Mouse (Mus musculus): Measurements from ENCODE around the gene Tspan5. TPM values are rescaled to one million over a fixed set of nuclear protein-coding genes. Genes with fewer than 3 reads are reported as not detected.

Gene Tspan5
- total RNA-seq, 1 experiment = 12.7 TPM

DNA sequence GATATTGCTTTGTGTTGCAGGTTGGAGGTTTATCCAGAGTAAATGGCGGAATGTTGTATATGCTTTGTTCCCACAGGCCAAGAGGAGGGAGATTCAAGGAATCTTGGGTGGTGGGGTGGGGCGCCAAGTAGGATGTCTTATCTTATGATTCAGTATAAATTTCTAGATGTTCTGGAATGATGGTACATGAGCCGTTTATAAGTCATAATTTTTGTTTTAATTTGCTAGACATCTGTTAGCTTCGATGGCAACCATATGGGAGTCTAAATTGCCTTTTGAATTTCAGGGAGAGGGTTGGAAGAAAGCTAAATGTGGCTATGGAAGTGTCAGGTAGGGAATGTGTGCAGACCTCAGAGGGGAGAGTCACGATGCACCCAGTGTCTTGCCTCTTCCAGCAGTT, 5.0 kb downstream of the Tspan5 start:
- DNase-seq (ENCODE audit: low read depth, low spot score) = no peak
- H3K4me1 ChIP-seq (ENCODE audit: control insufficient read depth in 2 of 2, insufficient read depth in 2 of 2, low read length in 2 of 2, poor library complexity in 1 of 2) = peaks cover 0 to 8% of the 10 kb centered on the region in 2 experiments; a peak in 3 of 4 replicates
- H3K9ac ChIP-seq (ENCODE audit: insufficient read depth, low read depth, low read length, poor library complexity, severe bottlenecking) = no peak overlapping the region
- no peak for TF ChIP-seq HCFC1 (IDR thresholded peaks at IDR 0.05; ENCODE audit: borderline replicate concordance, insufficient read depth, low read length)
- no peak for TF ChIP-seq ZC3H11A (IDR thresholded peaks at IDR 0.05; ENCODE audit: borderline replicate concordance, low read depth, low read length)
- no peak for TF ChIP-seq MAFK (IDR thresholded peaks at IDR 0.05; ENCODE audit: insufficient read depth, low read depth, low read length)
- TF ChIP-seq CHD2 (IDR thresholded peaks at IDR 0.05; ENCODE audit: low read depth, low read length) = no peak
- no peak for TF ChIP-seq ZNF384 (IDR thresholded peaks at IDR 0.05; ENCODE audit: low read depth, low read length)
- H3K9me3 ChIP-seq (ENCODE audit: control insufficient read depth, insufficient read depth, low read depth, low read length) = no peaks in the 10 kb centered on the region
- H3K36me3 ChIP-seq (ENCODE audit: control insufficient read depth, insufficient read depth, low read length, poor library complexity, severe bottlenecking) = no peaks in the 10 kb centered on the region
- in situ Hi-C loops (cut with MboI; ENCODE audit: low sequenced_read_pairs in 2 of 2, unreplicated experiment in 2 of 2) = no loop called here
- H3K27ac ChIP-seq (ENCODE audit: insufficient read depth, low read depth, low read length, poor library complexity, severe bottlenecking) = no peak overlapping the region
- H3K4me3 ChIP-seq (ENCODE audit: insufficient read depth in 1 of 2, low read depth in 1 of 2, low read length in 2 of 2, poor library complexity in 1 of 2, severe bottlenecking in 1 of 2) = no peak overlapping the region

DNA sequence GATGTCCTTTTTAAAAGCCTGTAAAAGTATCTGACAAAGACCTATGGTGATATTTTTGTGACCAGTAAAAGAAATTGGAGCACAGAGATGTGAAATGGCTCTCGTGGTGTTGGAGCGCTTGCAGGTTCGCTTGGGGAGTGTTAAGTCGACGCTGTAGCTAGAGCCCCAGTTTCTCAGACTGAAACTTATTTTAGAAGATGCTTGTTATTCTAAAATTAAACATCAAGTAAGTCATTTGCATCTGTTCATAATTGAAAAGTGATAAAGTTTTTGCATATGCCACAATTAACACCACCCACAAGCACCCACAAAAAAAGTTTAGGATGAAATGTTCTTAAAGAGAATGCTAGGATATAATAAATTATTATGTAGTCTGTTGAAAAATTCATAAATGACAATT, 6.0 kb downstream of the Tspan5 start:
- H3K9ac ChIP-seq (ENCODE audit: insufficient read depth, low read depth, low read length, poor library complexity, severe bottlenecking) = no peak overlapping the region
- H3K27ac ChIP-seq (ENCODE audit: insufficient read depth, low read depth, low read length, poor library complexity, severe bottlenecking) = no peak overlapping the region
- H3K4me1 ChIP-seq (ENCODE audit: control insufficient read depth in 2 of 2, insufficient read depth in 2 of 2, low read length in 2 of 2, poor library complexity in 1 of 2) = peaks cover 0 to 8% of the 10 kb centered on the region in 2 experiments; a peak in 3 of 4 replicates
- no peaks in the 10 kb centered on the region for H3K9me3 ChIP-seq (ENCODE audit: control insufficient read depth, insufficient read depth, low read depth, low read length)
- DNase-seq (ENCODE audit: low read depth, low spot score) = no peak
- in situ Hi-C loops (cut with MboI; ENCODE audit: low sequenced_read_pairs in 2 of 2, unreplicated experiment in 2 of 2) = no loop called here
- no peak for TF ChIP-seq MAFK (IDR thresholded peaks at IDR 0.05; ENCODE audit: insufficient read depth, low read depth, low read length)
- no peaks in the 10 kb centered on the region for H3K36me3 ChIP-seq (ENCODE audit: control insufficient read depth, insufficient read depth, low read length, poor library complexity, severe bottlenecking)
- no peak overlapping the region for H3K4me3 ChIP-seq (ENCODE audit: insufficient read depth in 1 of 2, low read depth in 1 of 2, low read length in 2 of 2, poor library complexity in 1 of 2, severe bottlenecking in 1 of 2)

DNA sequence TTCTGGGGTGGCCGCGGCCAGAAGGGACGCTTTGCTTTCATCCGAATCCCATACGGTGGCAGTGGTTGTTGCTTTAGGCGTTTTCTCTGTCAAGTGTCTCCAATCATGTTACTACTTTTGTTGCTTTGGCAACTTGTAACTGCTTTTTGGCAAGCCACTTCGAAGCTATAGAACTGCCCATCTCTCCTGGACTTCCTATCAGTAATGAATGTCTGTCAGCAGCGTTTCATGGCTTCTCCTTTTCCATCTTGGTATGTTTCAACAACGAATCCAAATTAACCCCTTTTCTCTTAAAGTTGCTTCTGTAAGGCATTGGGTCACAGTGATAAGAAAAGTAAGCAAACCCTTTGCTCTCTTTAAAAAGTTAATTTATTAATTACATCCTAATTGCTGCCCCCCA, 7.7 kb downstream of the Tspan5 start:
- H3K36me3 ChIP-seq (ENCODE audit: control insufficient read depth, insufficient read depth, low read length, poor library complexity, severe bottlenecking) = no peaks in the 10 kb centered on the region
- H3K4me1 ChIP-seq (ENCODE audit: control insufficient read depth in 2 of 2, insufficient read depth in 2 of 2, low read length in 2 of 2, poor library complexity in 1 of 2) = peaks cover 0 to 4% of the 10 kb centered on the region in 2 experiments; a peak in 1 of 4 replicates
- H3K27ac ChIP-seq (ENCODE audit: insufficient read depth, low read depth, low read length, poor library complexity, severe bottlenecking) = no peak overlapping the region
- TF ChIP-seq ZNF384 (IDR thresholded peaks at IDR 0.05; ENCODE audit: low read depth, low read length) (no peak), ZC3H11A (IDR thresholded peaks at IDR 0.05; ENCODE audit: borderline replicate concordance, low read depth, low read length) (no peak), CHD2 (IDR thresholded peaks at IDR 0.05; ENCODE audit: low read depth, low read length) (no peak), HCFC1 (IDR thresholded peaks at IDR 0.05; ENCODE audit: borderline replicate concordance, insufficient read depth, low read length) (no peak), MAFK (IDR thresholded peaks at IDR 0.05; ENCODE audit: insufficient read depth, low read depth, low read length) (no peak)
- H3K9ac ChIP-seq (ENCODE audit: insufficient read depth, low read depth, low read length, poor library complexity, severe bottlenecking) = no peak overlapping the region
- DNase-seq (ENCODE audit: low read depth, low spot score) = no peak
- in situ Hi-C loops (cut with MboI; ENCODE audit: low sequenced_read_pairs in 2 of 2, unreplicated experiment in 2 of 2) = no loop called here
- no peak overlapping the region for H3K4me3 ChIP-seq (ENCODE audit: insufficient read depth in 1 of 2, low read depth in 1 of 2, low read length in 2 of 2, poor library complexity in 1 of 2, severe bottlenecking in 1 of 2)
- H3K9me3 ChIP-seq (ENCODE audit: control insufficient read depth, insufficient read depth, low read depth, low read length) = no peaks in the 10 kb centered on the region

DNA sequence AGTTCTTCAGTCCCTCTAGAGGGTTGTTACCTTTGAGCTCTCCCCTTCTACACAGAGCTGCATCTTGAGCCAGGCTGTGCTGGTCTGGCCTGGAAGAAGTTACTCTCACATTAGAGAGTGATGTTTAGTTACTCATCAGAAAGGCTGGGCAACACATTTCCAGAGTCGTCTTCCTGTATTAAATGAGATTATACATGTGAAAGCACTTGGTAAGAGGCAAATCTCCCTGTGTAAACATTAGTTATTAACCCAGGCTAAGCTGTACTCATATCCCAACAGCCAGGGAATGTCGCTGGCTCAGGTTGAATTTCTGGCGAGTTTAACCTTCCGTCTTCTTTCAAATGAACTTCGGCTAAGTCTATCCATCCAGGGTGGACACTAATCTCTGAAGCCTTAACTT, 9.3 kb downstream of the Tspan5 start:
- H3K4me1 ChIP-seq (ENCODE audit: control insufficient read depth in 2 of 2, insufficient read depth in 2 of 2, low read length in 2 of 2, poor library complexity in 1 of 2) = peaks cover 0 to 4% of the 10 kb centered on the region in 2 experiments; a peak in 1 of 4 replicates
- no peak overlapping the region for H3K9ac ChIP-seq (ENCODE audit: insufficient read depth, low read depth, low read length, poor library complexity, severe bottlenecking)
- no peak overlapping the region for H3K4me3 ChIP-seq (ENCODE audit: insufficient read depth in 1 of 2, low read depth in 1 of 2, low read length in 2 of 2, poor library complexity in 1 of 2, severe bottlenecking in 1 of 2)
- no peak overlapping the region for H3K27ac ChIP-seq (ENCODE audit: insufficient read depth, low read depth, low read length, poor library complexity, severe bottlenecking)
- TF ChIP-seq HCFC1 (IDR thresholded peaks at IDR 0.05; ENCODE audit: borderline replicate concordance, insufficient read depth, low read length) (no peak), MAFK (IDR thresholded peaks at IDR 0.05; ENCODE audit: insufficient read depth, low read depth, low read length) (no peak), ZC3H11A (IDR thresholded peaks at IDR 0.05; ENCODE audit: borderline replicate concordance, low read depth, low read length) (no peak), CHD2 (IDR thresholded peaks at IDR 0.05; ENCODE audit: low read depth, low read length) (no peak), ZNF384 (IDR thresholded peaks at IDR 0.05; ENCODE audit: low read depth, low read length) (no peak)
- no peak for DNase-seq (ENCODE audit: low read depth, low spot score)
- no peaks in the 10 kb centered on the region for H3K36me3 ChIP-seq (ENCODE audit: control insufficient read depth, insufficient read depth, low read length, poor library complexity, severe bottlenecking)
- in situ Hi-C loops (cut with MboI; ENCODE audit: low sequenced_read_pairs in 2 of 2, unreplicated experiment in 2 of 2) = no loop called here
- no peaks in the 10 kb centered on the region for H3K9me3 ChIP-seq (ENCODE audit: control insufficient read depth, insufficient read depth, low read depth, low read length)

DNA sequence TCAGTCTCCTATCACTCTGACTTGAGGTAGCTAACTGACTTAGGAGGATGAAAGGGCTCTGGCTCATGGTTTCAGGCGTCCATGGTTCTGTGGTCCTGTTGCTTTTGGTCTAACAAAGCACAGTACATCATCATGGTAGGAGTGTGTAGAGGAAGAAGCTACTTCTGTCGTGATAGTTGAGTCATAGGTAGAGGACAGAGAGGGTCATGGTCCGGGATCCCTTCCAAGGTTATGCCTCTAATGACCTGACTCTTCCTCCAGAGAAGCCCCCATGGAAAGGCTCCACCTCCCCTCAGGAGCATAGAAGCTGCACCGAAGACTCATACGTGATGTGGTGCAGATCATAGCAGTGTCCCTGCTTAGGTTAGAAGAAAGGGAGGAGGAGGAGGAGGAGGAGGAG, 10.1 kb downstream of the Tspan5 start:
- no peaks in the 10 kb centered on the region for H3K36me3 ChIP-seq (ENCODE audit: control insufficient read depth, insufficient read depth, low read length, poor library complexity, severe bottlenecking)
- H3K27ac ChIP-seq (ENCODE audit: insufficient read depth, low read depth, low read length, poor library complexity, severe bottlenecking) = no peak overlapping the region
- peaks cover 0 to 4% of the 10 kb centered on the region in 2 experiments; a peak in 1 of 4 replicates for H3K4me1 ChIP-seq (ENCODE audit: control insufficient read depth in 2 of 2, insufficient read depth in 2 of 2, low read length in 2 of 2, poor library complexity in 1 of 2)
- no peak overlapping the region for H3K4me3 ChIP-seq (ENCODE audit: insufficient read depth in 1 of 2, low read depth in 1 of 2, low read length in 2 of 2, poor library complexity in 1 of 2, severe bottlenecking in 1 of 2)
- TF ChIP-seq CHD2 (IDR thresholded peaks at IDR 0.05; ENCODE audit: low read depth, low read length) = no peak
- TF ChIP-seq HCFC1 (IDR thresholded peaks at IDR 0.05; ENCODE audit: borderline replicate concordance, insufficient read depth, low read length) = no peak
- no peak for TF ChIP-seq MAFK (IDR thresholded peaks at IDR 0.05; ENCODE audit: insufficient read depth, low read depth, low read length)
- no peak for TF ChIP-seq ZNF384 (IDR thresholded peaks at IDR 0.05; ENCODE audit: low read depth, low read length)
- no peak for TF ChIP-seq ZC3H11A (IDR thresholded peaks at IDR 0.05; ENCODE audit: borderline replicate concordance, low read depth, low read length)
- in situ Hi-C loops (cut with MboI; ENCODE audit: low sequenced_read_pairs in 2 of 2, unreplicated experiment in 2 of 2) = no loop called here
- H3K9ac ChIP-seq (ENCODE audit: insufficient read depth, low read depth, low read length, poor library complexity, severe bottlenecking) = no peak overlapping the region
- no peak for DNase-seq (ENCODE audit: low read depth, low spot score)
- no peaks in the 10 kb centered on the region for H3K9me3 ChIP-seq (ENCODE audit: control insufficient read depth, insufficient read depth, low read depth, low read length)
